Mouse (Mus musculus) stomach, postnatal 0 days (tissue): ENCODE data around the gene Drg1.

Source experiments
- CTCF ChIP-seq: IDR thresholded peaks from 2 replicates; pipeline ENCODE4 v1.5.1; 2016; ENCODE audit warnings: antibody characterized with exemption, low read depth, mild to moderate bottlenecking, moderate library complexity
- EP300 ChIP-seq: optimal IDR thresholded peaks from 2 replicates; pipeline ENCODE3; 2016; ENCODE audit warnings: antibody characterized with exemption

DNA sequence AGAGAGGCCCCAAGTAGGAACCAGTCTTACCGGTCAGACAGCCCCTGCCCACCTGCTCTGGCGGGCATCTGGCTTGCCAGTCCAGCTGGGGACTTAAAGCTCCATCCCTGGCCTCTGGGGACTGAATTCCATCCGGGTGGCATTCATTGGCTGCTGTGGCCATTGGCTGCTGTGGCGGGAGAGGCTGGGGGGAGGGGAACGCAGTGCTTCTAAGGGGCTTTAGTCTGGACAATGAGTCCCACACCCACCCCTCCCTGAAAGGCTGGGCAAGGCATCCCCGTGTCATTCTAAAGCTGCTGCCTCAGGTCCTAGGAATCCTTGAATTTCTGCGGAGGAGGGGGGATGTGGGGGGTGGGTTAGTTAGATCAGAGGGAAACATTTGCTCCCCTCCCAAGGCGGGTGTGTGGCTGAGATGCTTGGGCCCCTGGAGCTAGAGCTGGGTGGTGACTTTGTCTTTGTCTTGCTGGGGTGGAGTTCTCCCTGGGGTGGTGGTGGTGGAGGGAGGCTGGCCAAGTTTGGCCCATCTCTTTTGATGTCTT lies 26.6 kb upstream of the Drg1 start:
- TF ChIP-seq EP300, result no peak
- TF ChIP-seq CTCF, result no peak
